Mouse (Mus musculus) adrenal gland, postnatal 36 days (tissue): ENCODE results near the gene Prpf8. TPM values are rescaled to one million over a fixed set of nuclear protein-coding genes. Genes with fewer than 3 reads are reported as not detected.
"Not testable (repeated sequence)": the region's sequence is repeated elsewhere in the genome, so short reads cannot be mapped to it uniquely, and the experiment has no call there.

Source experiments
- DNase-seq, 2 experiments: peaks; one replicate each; pipeline ENCODE4 v3.0.0; 2021; ENCODE audit warnings: mixed read lengths in 1 of 2
- long read RNA-seq, 2 experiments: library from polyadenylated mRNA; stranded (forward); transcript quantifications; one replicate each; pipeline ENCODE4 v2.0.0; 2021; ENCODE audit warnings: borderline sequencing depth in 2 of 2
- total RNA-seq, 2 experiments: library from RNA; stranded (reverse); gene quantifications; 2 replicates each; pipeline ENCODE4 v1.2.3; 2021

Gene Prpf8
- total RNA-seq: 100 to 1,000 TPM; 146 to 161 TPM
- long read RNA-seq, experiment 1, partial matches to known transcripts: 14 of 15 reads
- long read RNA-seq, experiment 1, other reads (novel, unspliced or antisense): 1 of 15 reads
- long read RNA-seq, experiment 2, partial matches to known transcripts: 10 of 10 reads
- long read RNA-seq, experiment 2, other reads (novel, unspliced or antisense): 0 of 10 reads

GRCm38 (mm10) chr11:75486601-75487285 is at the start of gene Prpf8:
Gene Prpf8 (plus strand): TSS chr11:75486816.
- peak; percentile 95 to 96 for DNase-seq

GRCm38 (mm10) chr11:75438194-75438593 is 48.4 kb upstream of the Prpf8 start:
- peak in 1 of 2 experiments; percentile 44 for DNase-seq

GRCm38 (mm10) chr11:75438804-75439203 is 47.8 kb upstream of the Prpf8 start:
- no peak for DNase-seq

- DNase-seq: no peak
These were observed 47.3 kb upstream of the Prpf8 start, which contains the start of gene Serpinf2 for GRCm38 (mm10) chr11:75439363-75439762. Gene Serpinf2 (minus strand): TSS chr11:75439591.

- no peak for DNase-seq
These were observed 46.7 kb upstream of the Prpf8 start for GRCm38 (mm10) chr11:75439951-75440350.

- DNase-seq: no peak
These were observed 45.6 kb upstream of the Prpf8 start for GRCm38 (mm10) chr11:75441034-75441433.

- no peak for DNase-seq
These were observed 45.0 kb upstream of the Prpf8 start for GRCm38 (mm10) chr11:75441601-75442000.

GRCm38 (mm10) chr11:75443711-75444110 is 42.9 kb upstream of the Prpf8 start:
- no peak for DNase-seq

GRCm38 (mm10) chr11:75448575-75448974 is 38.0 kb upstream of the Prpf8 start:
- DNase-seq: no peak

GRCm38 (mm10) chr11:75449695-75450094 is 36.9 kb upstream of the Prpf8 start:
- DNase-seq: no peak

GRCm38 (mm10) chr11:75450304-75450908 is 36.2 kb upstream of the Prpf8 start:
- no peak for DNase-seq

GRCm38 (mm10) chr11:75450936-75451335 is 35.7 kb upstream of the Prpf8 start:
- DNase-seq: no peak

GRCm38 (mm10) chr11:75452081-75452480 is 34.5 kb upstream of the Prpf8 start:
- no peak for DNase-seq

- DNase-seq: no peak
These were observed 33.6 kb upstream of the Prpf8 start for GRCm38 (mm10) chr11:75452812-75453557.

- DNase-seq: peak; percentile 91 to 93
These were observed 32.4 kb upstream of the Prpf8 start, which contains the start of gene Wdr81 for GRCm38 (mm10) chr11:75453991-75454930. Gene Wdr81 (minus strand): TSS chr11:75454717.

- DNase-seq: no peak
These were observed 31.4 kb upstream of the Prpf8 start for GRCm38 (mm10) chr11:75455041-75455736.

- DNase-seq: not testable (repeated sequence)
These were observed 30.6 kb upstream of the Prpf8 start for GRCm38 (mm10) chr11:75455971-75456370.

GRCm38 (mm10) chr11:75456440-75456871 is 30.2 kb upstream of the Prpf8 start:
- no peak for DNase-seq

GRCm38 (mm10) chr11:75458169-75458568 is 28.4 kb upstream of the Prpf8 start:
- DNase-seq: peak; percentile 23 to 44

GRCm38 (mm10) chr11:75458628-75459041 is 28.0 kb upstream of the Prpf8 start:
- peak; percentile 24 to 35 for DNase-seq
